Mouse (Mus musculus) lung, embryonic 15.5 days (tissue): ENCODE measurements around the gene Samd14. TPM values are rescaled to one million over a fixed set of nuclear protein-coding genes. Genes with fewer than 3 reads are reported as not detected.

ENCODE experiments used
- ATAC-seq: fragments of 200-750 bp; cut with Nextera tagmentation; 2 replicates; pipeline ENCODE4 v1.8.0; 2017; ENCODE audit warnings: moderate number of reproducible peaks, borderline replicate concordance; ENCODE audit not compliant: low FRiP score, low TSS enrichment; ENCODE audit errors: extremely low read depth
- H3K27ac ChIP-seq: fragments of 300-500 bp; sonication (generic); 2 replicates; pipeline ENCODE4 v1.5.1; 2015; ENCODE audit warnings: moderate library complexity, mild to moderate bottlenecking, inconsistent platforms
- H3K27me3 ChIP-seq: fragments of 300-500 bp; sonication (generic); 2 replicates; pipeline ENCODE4 v1.6.1; 2015; ENCODE audit warnings: inconsistent platforms
- H3K36me3 ChIP-seq: fragments of 300-500 bp; sonication (generic); 2 replicates; pipeline ENCODE4 v1.6.1; 2015; ENCODE audit warnings: inconsistent platforms
- H3K4me1 ChIP-seq: fragments of 300-500 bp; sonication (generic); 2 replicates; pipeline ENCODE4 v1.6.1; 2015; ENCODE audit warnings: inconsistent platforms
- H3K4me2 ChIP-seq: fragments of 300-500 bp; sonication (generic); 2 replicates; pipeline ENCODE4 v1.6.1; 2015; ENCODE audit warnings: inconsistent platforms, mild to moderate bottlenecking, moderate library complexity
- H3K4me3 ChIP-seq: fragments of 300-500 bp; sonication (generic); 2 replicates; pipeline ENCODE4 v1.5.1; 2015; ENCODE audit warnings: mild to moderate bottlenecking, inconsistent platforms
- H3K9ac ChIP-seq: fragments of 300-500 bp; sonication (generic); 2 replicates; pipeline ENCODE4 v1.6.1; 2015; ENCODE audit warnings: inconsistent platforms
- H3K9me3 ChIP-seq: fragments of 300-500 bp; sonication (generic); 2 replicates; pipeline ENCODE4 v1.6.1; 2016; ENCODE audit warnings: inconsistent platforms
- WGBS: fragments of 180-500 bp; shearing (Covaris S2); methylation state at CpG from one replicate; pipeline ENCODE4 v1.1.7; 2015; 5-methylcytosine and 5-hydroxymethylcytosine counted together
- polyA plus RNA-seq: library from polyadenylated mRNA; unstranded; fragments of >200 nt; fragmentation: Nextera tagmentation; extraction: Ambion mirVana; gene quantifications from 2 replicates; pipeline ENCODE4 v1.2.1, GENCODE M21; 2015

Gene Samd14
- polyA plus RNA-seq, 1 experiment from 2014 or later, result 17.4 TPM

DNA sequence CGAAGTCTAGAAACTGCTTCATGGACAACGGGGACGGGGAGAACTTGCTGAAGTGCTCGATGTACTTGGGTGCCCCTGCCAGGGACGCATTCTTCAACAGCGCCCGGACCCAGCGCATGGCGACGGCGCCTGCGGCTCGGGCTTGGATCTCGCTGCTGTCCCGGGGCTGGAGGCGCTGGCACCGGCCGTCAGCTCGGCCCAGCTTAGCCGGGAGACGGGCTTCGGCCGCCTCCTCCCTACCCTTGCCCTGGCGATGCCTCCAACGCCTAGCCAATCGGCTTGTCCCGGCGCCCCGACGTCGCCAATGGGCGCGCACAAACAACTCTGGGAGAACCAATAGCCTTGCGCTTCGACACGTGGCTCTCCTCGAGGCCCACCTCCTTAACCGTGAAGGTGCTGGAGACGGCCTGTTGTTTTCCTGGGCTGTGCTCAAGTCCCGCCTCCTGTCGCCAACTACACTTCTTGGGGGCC, 31.5 kb downstream of the Samd14 start, which contains the start of gene Pdk2:
Gene Pdk2 (minus strand): TSS at position 216 of the 471 bp plus-strand sequence.
- Histone ChIP-seq H3K27ac (peak within 1 kb of the TSS; percentile 76), H3K4me1 (peaks cover 19% of the 10 kb centered on the region), H3K27me3 (no peaks in the 10 kb centered on the region), H3K4me2 (peak within 1 kb of the TSS; percentile 85), H3K4me3 (peak within 1 kb of the TSS; percentile 73), H3K9me3 (no peaks in the 10 kb centered on the region), H3K9ac (peak within 1 kb of the TSS; percentile 72), H3K36me3 (peaks cover 11% of the 10 kb centered on the region)
- under 1% methylated on average over 41 of the region's 41 CpGs for WGBS
- ATAC-seq, result peak; percentile 97

DNA sequence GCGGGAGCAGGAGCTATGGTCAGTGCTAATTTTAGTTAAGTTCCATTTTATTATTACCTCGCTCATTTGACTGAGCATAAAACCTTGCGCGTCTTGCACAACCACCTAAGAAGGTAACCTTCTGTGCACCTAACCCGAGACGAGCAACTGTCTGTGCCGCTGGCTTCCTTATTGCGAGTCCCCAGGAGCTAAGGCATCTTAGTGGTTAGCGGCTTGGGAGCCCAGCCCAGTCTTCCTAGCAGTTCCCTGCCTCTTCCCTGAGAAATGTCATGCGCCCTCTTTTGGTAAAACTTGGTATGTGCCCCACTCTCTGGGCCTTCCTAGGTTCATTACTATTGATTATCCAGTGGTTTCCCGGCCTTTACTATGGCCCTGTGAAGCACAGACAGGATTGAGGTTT, 32.4 kb downstream of the Samd14 start:
- 2% methylated on average over 11 of the region's 11 CpGs for WGBS
- peak; percentile 21; the same call in 1 of the 2 replicates for ATAC-seq
- H3K4me3 ChIP-seq, result peak overlapping the region; percentile 73
- no peaks in the 10 kb centered on the region for H3K27me3 ChIP-seq
- H3K9me3 ChIP-seq, result no peaks in the 10 kb centered on the region
- H3K4me2 ChIP-seq, result peak overlapping the region; percentile 85
- H3K4me1 ChIP-seq, result peaks cover 19% of the 10 kb centered on the region
- H3K27ac ChIP-seq, result 0 out of 2 replicates have a peak overlapping the region, but pooled peaks have one; percentile 34
- H3K9ac ChIP-seq, result peak overlapping the region; percentile 31; the same call in 1 of the 2 replicates
- H3K36me3 ChIP-seq, result peaks cover 14% of the 10 kb centered on the region

DNA sequence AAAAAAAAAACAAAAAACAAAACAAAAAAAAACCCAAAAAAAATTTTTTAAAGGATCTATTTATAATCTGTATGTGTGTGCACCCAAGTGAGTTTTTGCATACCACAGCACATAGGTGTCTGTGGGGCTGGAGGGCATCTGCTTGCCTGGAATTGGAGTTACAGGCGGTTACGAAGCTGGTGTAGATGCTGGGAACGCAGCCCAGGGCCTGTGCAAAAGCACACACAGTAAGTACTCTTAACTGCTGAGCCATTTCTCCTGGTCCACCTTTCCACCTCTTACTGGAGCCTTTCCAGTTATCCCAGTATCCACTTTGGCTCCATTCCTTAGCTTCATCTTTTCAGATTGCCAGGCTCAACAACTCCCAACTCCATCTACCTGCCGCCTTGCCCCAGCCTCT, 33.4 kb downstream of the Samd14 start:
- H3K4me1 ChIP-seq, result peaks cover 19% of the 10 kb centered on the region
- WGBS, result 81% methylated on average over 4 of the region's 4 CpGs
- no peak overlapping the region for H3K4me3 ChIP-seq
- H3K36me3 ChIP-seq, result peaks cover 14% of the 10 kb centered on the region
- no peak overlapping the region for H3K9ac ChIP-seq
- H3K27ac ChIP-seq, result no peak overlapping the region
- no peak overlapping the region for H3K4me2 ChIP-seq
- no peaks in the 10 kb centered on the region for H3K9me3 ChIP-seq
- ATAC-seq, result no peak
- no peaks in the 10 kb centered on the region for H3K27me3 ChIP-seq

DNA sequence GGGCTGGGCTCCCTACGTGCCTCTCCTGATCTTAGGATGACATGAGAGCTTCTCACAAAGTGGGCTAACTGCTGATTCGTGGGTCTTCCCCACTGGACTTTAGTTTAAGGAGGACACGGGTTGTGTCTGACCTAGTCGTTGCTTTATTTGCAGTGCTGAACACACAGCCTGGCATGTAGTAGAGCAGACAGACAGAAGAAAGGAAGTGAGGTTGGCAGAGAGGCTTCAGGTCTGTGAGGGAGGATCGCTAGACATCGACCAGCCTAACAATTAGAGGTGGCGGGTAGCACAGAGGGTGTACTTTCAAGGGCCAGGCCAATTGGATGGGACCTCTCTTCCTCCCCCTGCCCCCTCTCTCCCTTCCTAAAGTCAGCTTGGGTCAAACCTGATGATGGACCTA, 33.9 kb downstream of the Samd14 start:
- no peak for ATAC-seq
- H3K4me1 ChIP-seq, result peaks cover 19% of the 10 kb centered on the region
- no peaks in the 10 kb centered on the region for H3K27me3 ChIP-seq
- no peak overlapping the region for H3K4me3 ChIP-seq
- H3K36me3 ChIP-seq, result peaks cover 11% of the 10 kb centered on the region
- no peak overlapping the region for H3K27ac ChIP-seq
- no peak overlapping the region for H3K4me2 ChIP-seq
- no peak overlapping the region for H3K9ac ChIP-seq
- 52% methylated on average over 7 of the region's 7 CpGs for WGBS
- H3K9me3 ChIP-seq, result no peaks in the 10 kb centered on the region

DNA sequence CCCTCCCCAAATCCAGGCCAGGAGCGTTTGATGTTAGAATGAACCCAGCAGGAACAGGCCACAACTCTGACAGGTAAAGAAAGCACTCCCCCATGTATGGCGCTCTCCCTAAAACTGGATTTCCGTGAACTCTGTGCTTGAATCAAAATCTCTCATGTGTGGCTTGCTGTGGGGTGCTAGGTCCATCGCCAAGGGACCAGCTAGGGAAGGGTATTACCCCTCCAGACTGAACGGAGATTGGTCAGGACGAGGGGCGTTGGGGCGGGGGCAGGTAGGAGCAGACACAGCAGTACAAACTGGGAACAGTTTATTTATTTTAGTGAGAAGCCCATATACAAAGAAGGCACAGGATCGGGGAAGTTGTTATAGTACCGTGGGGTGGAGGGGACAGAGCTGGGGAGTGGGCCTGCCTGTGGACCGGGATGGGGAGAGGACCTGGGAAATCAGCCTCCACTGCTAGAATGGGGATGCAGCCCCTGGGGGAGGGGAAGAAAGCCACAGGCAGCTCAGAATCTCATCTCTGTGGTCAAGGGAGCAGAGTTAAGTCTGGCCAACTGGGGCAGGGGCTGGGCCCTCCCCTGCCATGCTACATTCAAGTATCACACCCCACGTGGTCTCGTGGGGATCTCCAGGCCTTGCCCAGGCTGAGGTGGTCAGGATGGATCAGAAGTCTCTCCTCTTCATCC, 34.6 kb downstream of the Samd14 start:
- 45% methylated on average over 13 of the region's 13 CpGs for WGBS
- H3K9ac ChIP-seq, result no peak overlapping the region
- no peaks in the 10 kb centered on the region for H3K27me3 ChIP-seq
- peaks cover 19% of the 10 kb centered on the region for H3K4me1 ChIP-seq
- no peak overlapping the region for H3K4me2 ChIP-seq
- H3K36me3 ChIP-seq, result peaks cover 11% of the 10 kb centered on the region
- ATAC-seq, result no peak
- H3K4me3 ChIP-seq, result no peak overlapping the region
- no peak overlapping the region for H3K27ac ChIP-seq
- no peaks in the 10 kb centered on the region for H3K9me3 ChIP-seq

DNA sequence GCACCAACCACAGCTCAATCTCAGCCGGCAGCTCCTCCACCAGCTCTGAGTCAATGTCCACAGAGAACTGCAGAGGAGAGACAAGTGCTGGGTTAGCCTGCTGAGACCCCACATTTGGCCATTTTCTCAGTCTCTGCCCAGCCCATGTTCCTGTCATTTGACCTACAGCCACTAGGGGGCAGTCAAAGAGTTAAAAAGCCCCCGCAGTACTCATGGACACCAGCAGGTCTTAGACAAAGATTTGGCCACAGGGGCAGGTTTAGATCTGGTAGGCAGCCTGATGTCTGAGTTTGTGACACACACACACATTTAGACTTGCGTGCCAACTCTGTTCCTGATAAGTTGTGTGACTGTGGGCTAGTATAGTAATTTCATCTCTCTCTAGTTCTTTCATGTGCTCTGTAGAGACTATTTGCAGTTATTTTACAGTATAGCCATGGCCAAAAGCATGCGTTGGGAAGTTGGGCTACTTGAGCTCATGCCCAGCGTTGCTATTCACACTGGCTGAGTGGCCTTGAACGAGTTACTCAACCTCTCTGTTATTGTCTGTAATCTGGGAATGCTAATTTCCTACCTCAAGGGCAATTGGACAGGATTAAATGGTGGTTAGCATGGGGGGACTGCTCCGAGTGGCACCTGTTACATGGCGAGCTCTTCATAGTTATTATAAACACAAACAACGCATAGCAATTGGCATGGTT, 37.5 kb downstream of the Samd14 start:
- ATAC-seq, result 0 out of 2 replicates have a peak, but pooled peaks have one; percentile 27
- H3K27me3 ChIP-seq, result no peaks in the 10 kb centered on the region

DNA sequence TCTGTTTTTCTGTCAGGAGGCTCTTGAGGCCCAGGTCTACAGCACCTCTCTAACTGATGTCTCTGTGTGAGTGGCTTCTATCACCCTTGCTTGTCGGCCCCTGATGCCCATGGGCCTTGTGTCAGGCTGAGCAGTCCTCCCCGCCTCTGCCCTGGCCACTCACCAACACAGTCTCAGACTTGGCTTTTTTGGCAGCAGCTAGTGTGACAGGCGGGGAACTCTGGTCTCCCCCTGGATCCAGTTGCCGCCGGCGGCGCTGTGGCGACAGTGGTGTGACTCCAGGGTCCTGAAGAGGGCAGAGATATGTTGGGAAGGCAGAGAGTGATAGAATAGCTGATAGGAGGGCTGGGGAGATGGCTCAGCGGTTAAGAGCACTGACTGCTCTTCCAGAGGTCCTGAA, 43.4 kb downstream of the Samd14 start:
- Histone ChIP-seq H3K36me3 (peaks cover 31% of the 10 kb centered on the region), H3K9me3 (no peaks in the 10 kb centered on the region), H3K4me3 (no peak overlapping the region), H3K4me2 (no peak overlapping the region), H3K27ac (no peak overlapping the region), H3K4me1 (no peaks in the 10 kb centered on the region), H3K9ac (no peak overlapping the region), H3K27me3 (no peaks in the 10 kb centered on the region)
- no peak for ATAC-seq
- 65% methylated on average over 9 of the region's 9 CpGs for WGBS

More for the DNA sequence above, 37.5 kb downstream of the Samd14 start:
- Histone ChIP-seq H3K9me3 (no peaks in the 10 kb centered on the region), H3K4me3 (no peak overlapping the region), H3K36me3 (peaks cover 24% of the 10 kb centered on the region), H3K4me2 (no peak overlapping the region), H3K4me1 (no peaks in the 10 kb centered on the region), H3K27ac (no peak overlapping the region), H3K9ac (no peak overlapping the region)
- 48% methylated on average over 9 of the region's 9 CpGs for WGBS

DNA sequence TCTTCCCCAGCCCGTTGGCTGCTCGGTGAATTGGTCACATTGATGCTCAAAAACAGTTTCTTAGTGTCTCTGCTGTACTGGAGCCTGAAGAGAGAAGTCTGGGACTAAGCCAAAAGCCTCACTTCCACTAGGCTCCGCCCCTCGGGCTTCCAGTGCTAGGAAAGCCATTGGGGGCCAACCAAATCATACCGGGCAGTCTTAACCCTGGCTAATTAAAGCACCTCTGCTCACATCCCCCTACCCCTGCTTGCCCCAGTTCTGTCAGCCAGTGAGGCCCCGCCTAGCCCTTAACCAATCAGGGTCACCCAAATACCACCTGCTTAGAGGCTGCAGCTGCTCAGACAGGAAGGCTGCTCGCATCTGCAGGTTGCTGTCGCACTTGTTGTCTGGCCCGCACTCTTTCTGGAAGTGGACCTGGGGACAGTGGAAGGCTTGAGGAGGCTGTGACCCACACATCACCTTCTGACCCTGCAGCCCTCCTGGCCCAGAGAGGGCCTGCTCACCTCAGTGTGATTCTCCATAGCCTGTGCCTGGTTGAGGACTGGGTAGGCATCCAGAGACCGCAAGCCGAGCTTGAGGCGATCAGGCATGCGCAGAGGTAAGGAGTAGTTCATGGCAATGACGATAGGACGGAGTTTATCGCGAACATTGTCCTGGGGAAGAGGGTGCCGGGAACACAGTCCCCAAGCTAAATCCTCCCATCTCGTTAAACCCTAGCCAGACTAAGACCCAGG, 47.3 kb downstream of the Samd14 start:
- no peak for ATAC-seq
- 52% methylated on average over 19 of the region's 19 CpGs for WGBS
- Histone ChIP-seq H3K9me3 (no peaks in the 10 kb centered on the region), H3K4me3 (no peak overlapping the region), H3K9ac (no peak overlapping the region), H3K27me3 (no peaks in the 10 kb centered on the region), H3K36me3 (peaks cover 43% of the 10 kb centered on the region), H3K4me2 (no peak overlapping the region), H3K4me1 (no peaks in the 10 kb centered on the region), H3K27ac (no peak overlapping the region)

DNA sequence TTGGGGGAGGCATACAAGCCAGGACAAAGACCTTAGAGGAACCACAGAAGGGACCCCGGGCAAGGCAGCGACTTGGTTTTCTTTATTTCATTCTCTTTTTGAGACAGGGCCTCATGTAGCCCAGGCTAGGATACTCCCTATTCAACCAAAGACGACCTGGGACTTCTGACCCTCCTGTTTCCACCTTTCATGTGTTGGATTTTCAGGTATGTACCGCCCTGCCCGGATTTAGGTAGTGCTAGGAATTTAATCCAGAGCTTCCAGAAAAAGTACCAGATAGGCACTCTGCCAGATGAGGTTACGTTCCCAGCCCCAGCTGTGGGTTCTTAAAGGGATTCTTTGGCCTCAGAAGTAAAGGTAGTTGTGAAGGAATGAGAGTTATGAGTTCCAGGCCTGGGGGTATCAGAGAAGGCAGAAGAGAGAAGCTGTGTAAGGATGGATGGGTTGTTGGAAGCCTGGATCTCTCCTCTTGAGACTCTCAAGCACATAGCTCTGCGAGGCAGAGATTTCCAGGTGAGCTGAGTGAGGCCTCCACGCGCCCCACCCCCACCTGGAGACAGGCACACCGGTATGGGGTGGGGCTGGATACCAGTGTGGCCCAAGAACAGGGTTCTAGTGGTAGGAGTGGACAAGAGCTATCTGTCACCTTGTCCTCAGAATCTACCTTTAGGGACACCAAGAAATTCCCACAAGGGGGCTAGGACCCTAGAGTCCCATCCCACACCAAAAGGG, 59.7 kb downstream of the Samd14 start:
- Histone ChIP-seq H3K4me1 (peaks cover 57% of the 10 kb centered on the region), H3K27ac (peak overlapping the region; percentile 86), H3K27me3 (peaks cover under 1% of the 10 kb centered on the region; the same call in 1 of the 2 replicates), H3K9ac (no peak overlapping the region), H3K4me2 (no peak overlapping the region), H3K36me3 (peaks cover 10% of the 10 kb centered on the region), H3K9me3 (no peaks in the 10 kb centered on the region), H3K4me3 (no peak overlapping the region)
- no peak for ATAC-seq
- 69% methylated on average over 10 of the region's 10 CpGs for WGBS

DNA sequence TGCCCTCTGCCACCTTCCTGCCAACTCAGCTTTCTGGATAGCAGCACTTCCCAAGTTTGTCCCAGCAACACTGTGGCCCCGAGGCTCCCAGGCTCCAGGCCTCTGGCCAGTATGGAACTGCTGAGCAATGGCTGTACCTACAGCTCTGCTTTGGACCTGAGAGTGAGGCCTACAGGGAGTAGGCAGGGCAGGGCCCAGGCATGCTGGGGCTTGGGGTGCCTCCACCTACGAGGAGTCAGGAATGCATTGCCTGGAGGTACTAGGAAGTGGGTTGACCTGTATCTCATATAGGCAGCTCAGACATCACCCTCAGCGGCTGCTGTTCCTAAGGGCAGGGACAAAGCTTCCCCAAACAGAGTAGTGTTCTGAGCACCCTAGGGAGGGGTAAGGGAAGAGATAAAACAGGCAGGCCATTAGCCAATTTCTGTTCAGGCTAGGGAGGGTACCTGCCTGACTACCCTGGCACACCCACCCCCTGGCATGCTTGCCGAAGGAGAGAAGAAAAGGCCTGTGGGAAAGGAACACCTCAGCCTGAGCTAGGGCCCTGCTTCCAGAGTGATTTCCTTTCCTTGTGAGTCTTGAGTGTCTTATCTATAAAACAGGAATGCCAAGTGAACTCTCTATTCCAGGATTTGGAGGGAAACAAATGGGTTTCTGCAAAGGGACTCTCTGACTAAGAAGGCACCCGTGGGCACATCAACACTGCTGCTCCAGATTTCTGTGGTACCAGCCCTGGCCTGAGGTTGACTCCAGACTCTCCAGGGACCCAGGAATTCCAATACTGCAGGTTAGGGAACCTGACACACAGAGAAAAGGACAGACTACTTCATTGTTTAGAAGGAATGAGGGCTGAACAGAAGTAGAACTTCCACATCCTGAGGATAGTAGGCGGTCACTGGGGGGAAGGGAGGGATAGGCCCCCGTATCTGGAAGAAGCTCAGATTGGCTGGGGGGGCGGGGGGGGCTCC, 60.7 kb downstream of the Samd14 start:
- Histone ChIP-seq H3K4me1 (peaks cover 67% of the 10 kb centered on the region), H3K4me2 (peak overlapping the region; percentile 30; the same call in 1 of the 2 replicates)

More for the DNA sequence above, 60.7 kb downstream of the Samd14 start:
- Histone ChIP-seq H3K27ac (peak overlapping the region; percentile 86), H3K36me3 (peaks cover 5% of the 10 kb centered on the region), H3K4me3 (no peak overlapping the region), H3K9me3 (no peaks in the 10 kb centered on the region), H3K27me3 (peaks cover 11% of the 10 kb centered on the region), H3K9ac (no peak overlapping the region)
- 43% methylated on average over 8 of the region's 8 CpGs for WGBS
- no peak; the same call in 1 of the 2 replicates for ATAC-seq
